Mouse (Mus musculus) erythroblast, embryonic 14.5 days (primary cell): Measurements from ENCODE around the gene Agpat4.

Source experiments
- GATA1 ChIP-seq: IDR thresholded peaks from 2 replicates; pipeline ENCODE4 v1.6.1; 2012; ENCODE audit warnings: low read length, inconsistent platforms, mixed read lengths
- TAL1 ChIP-seq: IDR thresholded peaks from 3 replicates; pipeline ENCODE4 v1.6.1; 2012; ENCODE audit warnings: low read length, inconsistent platforms, mixed read lengths

- TF ChIP-seq TAL1 (no peak), GATA1 (no peak)
These were observed 94.9 kb downstream of the Agpat4 start for GRCm38 (mm10) chr17:12213430-12213829.
